Mouse (Mus musculus) liver, embryonic 14.5 days (tissue): Measurements from ENCODE around the gene Dtd1.

Experiments used
- CTCF ChIP-seq: IDR thresholded peaks from 2 replicates; pipeline ENCODE4 v1.5.1; 2016; ENCODE audit warnings: antibody characterized with exemption, low read depth, control low read depth
- EP300 ChIP-seq: IDR thresholded peaks from 2 replicates; pipeline ENCODE4 v1.6.1; 2016; ENCODE audit warnings: antibody characterized with exemption, low read depth

- TF ChIP-seq EP300, result no peak
- no peak for TF ChIP-seq CTCF
Measured at GRCm38 (mm10) chr2:144709704-144710103, 110.0 kb downstream of the Dtd1 start.
